Comparison of ENCODE assay signal across 8 mouse cellular contexts in genomic region chr3:130617439-130617898, GRCm38 (mm10). TPM values are rescaled to one million over a fixed set of nuclear protein-coding genes. Genes with fewer than 3 reads are reported as not detected.
DNase-seq lines count a peak whose midpoint lies in the region; ATAC-seq and TF ChIP-seq lines count a peak whose summit lies in the region.

Gene Etnppl (plus strand): TSS chr3:130617448.

- 0 out of 2 replicates have a peak, but pooled peaks have one; percentile 32 for ATAC-seq in embryonic facial prominence, embryonic 13.5 days (ENCODE audit: insufficient number of reproducible peaks, insufficient read depth, low FRiP score, low TSS enrichment, low read depth)
- 0 out of 2 replicates have a peak, but pooled peaks have one; percentile 19 for ATAC-seq in midbrain, embryonic 12.5 days (ENCODE audit: low FRiP score, low read depth)
- ATAC-seq in megakaryocyte-erythroid progenitor cell, adult 5-6 weeks (replicated peaks; ENCODE audit: low FRiP score, low TSS enrichment, poor library complexity, severe bottlenecking) = no peak

- no peak within 1 kb of the TSS; the same call in 1 of the 2 replicates for H3K9ac ChIP-seq in embryonic facial prominence, embryonic 13.5 days
- no peak within 1 kb of the TSS for H3K9ac ChIP-seq in midbrain, embryonic 12.5 days (replicated peaks)

- H3K9me3 ChIP-seq in embryonic facial prominence, embryonic 13.5 days = no peaks in the 10 kb centered on the region
- H3K9me3 ChIP-seq in midbrain, embryonic 12.5 days = no peaks in the 10 kb centered on the region

- peak within 1 kb of the TSS; percentile 31 for H3K4me3 ChIP-seq in layer of hippocampus, adult 2 months
- peak within 1 kb of the TSS; percentile 34 for H3K4me3 ChIP-seq in embryonic facial prominence, embryonic 13.5 days
- no peak within 1 kb of the TSS for H3K4me3 ChIP-seq in midbrain, embryonic 12.5 days

- no peak for DNase-seq in layer of hippocampus, adult 2 months (ENCODE audit: low spot score in 2 of 2)
- DNase-seq in layer of hippocampus, postnatal 10 days (ENCODE audit: low spot score in 2 of 2) = no peak
- DNase-seq in kidney, adult 18-20 months = peak; percentile 61
- DNase-seq in spleen, postnatal 4 days (ENCODE audit: low spot score in 2 of 2) = no peak
- DNase-seq in layer of hippocampus, postnatal 25 days (ENCODE audit: extremely low spot score in 1 of 2, low spot score in 1 of 2) = no peak

- peak within 1 kb of the TSS; percentile 64 for H3K4me2 ChIP-seq in embryonic facial prominence, embryonic 13.5 days
- peak within 1 kb of the TSS; percentile 38 for H3K4me2 ChIP-seq in midbrain, embryonic 12.5 days (replicated peaks)

- peaks cover 8% of the 10 kb centered on the region for H3K27me3 ChIP-seq in embryonic facial prominence, embryonic 13.5 days
- 0 out of 2 replicates have a peak, but pooled peaks cover 3% of the 10 kb centered on the region for H3K27me3 ChIP-seq in midbrain, embryonic 12.5 days

- peaks cover 14% of the 10 kb centered on the region for H3K4me1 ChIP-seq in embryonic facial prominence, embryonic 13.5 days
- H3K4me1 ChIP-seq in midbrain, embryonic 12.5 days = peaks cover 8% of the 10 kb centered on the region; the same call in 1 of the 2 replicates

- no peaks in the 10 kb centered on the region for H3K36me3 ChIP-seq in embryonic facial prominence, embryonic 13.5 days
- H3K36me3 ChIP-seq in midbrain, embryonic 12.5 days = no peaks in the 10 kb centered on the region

- no peak for TF ChIP-seq CTCF in layer of hippocampus, adult 2 months (conservative IDR thresholded peaks at IDR 0.05)

- WGBS in embryonic facial prominence, embryonic 13.5 days = 2% methylated on average over 10 of the region's 10 CpGs
- 3% methylated on average over 10 of the region's 10 CpGs for WGBS in midbrain, embryonic 12.5 days

- H3K27ac ChIP-seq in layer of hippocampus, adult 2 months = no peak within 1 kb of the TSS
- H3K27ac ChIP-seq in embryonic facial prominence, embryonic 13.5 days = no peak within 1 kb of the TSS
- H3K27ac ChIP-seq in midbrain, embryonic 12.5 days (replicated peaks) = no peak within 1 kb of the TSS

RNA-seq across cellular contexts. Expression of gene Etnppl, which starts in this region (rescaled TPM):
- 1 to 10 TPM; 8.1 to 8.4 TPM for total RNA-seq in layer of hippocampus, adult 2 months (2021)
- total RNA-seq in layer of hippocampus, postnatal 10 days (2021) = under 1 TPM; 0.27 to 0.38 TPM
- not detected in 2 replicates for polyA plus RNA-seq in embryonic facial prominence, embryonic 13.5 days (2015; fragmentation: Nextera tagmentation; extraction: Ambion mirVana)
- 0.05 TPM in 1 of 2 replicates, not detected in the other for polyA plus RNA-seq in midbrain, embryonic 12.5 days (2016; fragmentation: Nextera tagmentation; extraction: Ambion mirVana)
- not detected in 2 replicates for total RNA-seq in megakaryocyte-erythroid progenitor cell, adult 5-6 weeks (2014; fragmentation: Nextera tagmentation)
- not detected in 2 replicates for total RNA-seq in megakaryocyte-erythroid progenitor cell, adult 5-6 weeks (2017)
- total RNA-seq in layer of hippocampus, postnatal 25 days (2021) = 1 to 10 TPM; 3.4 to 4.0 TPM

Comparison
In these comparisons a context has a peak if more than half of its experiments do, and no peak if none do; other contexts are left out.
1. Peak in ATAC-seq, H3K4me3 ChIP-seq and H3K4me2 ChIP-seq in embryonic facial prominence, embryonic 13.5 days; RNA of the gene not detected or under 1 TPM.
2. Peak in ATAC-seq and H3K4me2 ChIP-seq in midbrain, embryonic 12.5 days; RNA of the gene not detected or under 1 TPM.